ENCODE assay signal across 22 mouse cellular contexts in the genomic region with DNA sequence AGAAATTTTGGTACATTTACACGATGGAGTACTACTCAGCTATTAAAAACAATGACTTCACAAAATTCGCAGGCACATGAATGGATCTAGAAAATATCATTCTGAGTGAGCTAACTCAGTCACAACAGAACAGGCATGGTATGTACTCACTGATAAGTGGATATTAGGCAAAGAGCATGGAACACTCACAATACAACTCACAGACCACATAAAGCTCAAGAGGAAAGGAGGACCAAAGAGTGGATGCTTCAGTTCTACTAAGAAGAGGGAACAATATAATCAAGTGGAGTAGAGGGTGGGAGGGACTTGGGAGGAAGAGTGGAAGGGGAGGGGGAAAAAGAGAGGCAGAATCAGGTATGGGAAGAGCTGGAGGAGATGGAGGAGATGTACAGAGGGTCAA.
DNase-seq lines count a peak whose midpoint lies in the region; ATAC-seq and TF ChIP-seq lines count a peak whose summit lies in the region.
"Had no signal": no experiment of that assay in that cellular context is flagged by ENCODE, and none has a peak within 500 bp of the region (broad histone marks: within the 10 kb centered on the region; RNA-seq: fewer than 3 reads in every experiment).

No protein-coding gene starts in this region.

- H3K27ac ChIP-seq in lung, postnatal 0 days (ENCODE audit: low read length) = no peak overlapping the region
- H3K27ac ChIP-seq in midbrain, embryonic 11.5 days (ENCODE audit: low read depth, low read length) = no peak overlapping the region
- H3K27ac ChIP-seq in midbrain, embryonic 14.5 days (replicated peaks; ENCODE audit: low read depth, low read length) = no peak overlapping the region

- no peak overlapping the region for H3K9ac ChIP-seq in lung, postnatal 0 days (replicated peaks; ENCODE audit: low read depth)
- no peak overlapping the region for H3K9ac ChIP-seq in midbrain, embryonic 11.5 days (ENCODE audit: low read length)
- no peak overlapping the region for H3K9ac ChIP-seq in midbrain, embryonic 14.5 days (replicated peaks; ENCODE audit: low read length)

- no peak overlapping the region for H3K4me3 ChIP-seq in lung, postnatal 0 days (ENCODE audit: low read depth, low read length)
- no peak overlapping the region for H3K4me3 ChIP-seq in lung, adult 2 months (replicated peaks; ENCODE audit: extremely low read depth, low read depth, low read length)
- no peak overlapping the region for H3K4me3 ChIP-seq in midbrain, embryonic 11.5 days (ENCODE audit: low read depth, low read length)
- no peak overlapping the region for H3K4me3 ChIP-seq in midbrain, embryonic 14.5 days (replicated peaks; ENCODE audit: low read depth, low read length)

- peak; percentile 74 for DNase-seq in lung, postnatal 0 days (ENCODE audit: low spot score)
- no peak for DNase-seq in lung, adult 2 months
- DNase-seq in lung, postnatal 25 days (ENCODE audit: low spot score) = peak; percentile 14
- DNase-seq in lung, postnatal 14 days = no peak
- DNase-seq in lung, postnatal 36 days = peak; percentile 22
- no peak for DNase-seq in lung, postnatal 10 days
- DNase-seq in midbrain, embryonic 11.5 days (ENCODE audit: low spot score, missing footprints) = peak; percentile 12
- no peak for DNase-seq in midbrain, embryonic 14.5 days
- DNase-seq: adrenal gland, adult 2 months; adrenal gland, adult 8-10 months; adrenal gland, postnatal 10 days; adrenal gland, postnatal 14 days; adrenal gland, postnatal 25 days; adrenal gland, postnatal 36 days; B cell, adult 2 months; cerebellum, adult 11 months; cerebellum, adult 11-12 months had no signal

- peaks cover 3% of the 10 kb centered on the region; the same call in 1 of the 2 replicates for H3K4me1 ChIP-seq in lung, postnatal 0 days (ENCODE audit: insufficient read depth, low read depth, low read length)
- H3K4me1 ChIP-seq in lung, adult 2 months (ENCODE audit: control insufficient read depth, insufficient read depth, low read length) = peaks cover 2% of the 10 kb centered on the region; the same call in 1 of the 2 replicates
- H3K4me1 ChIP-seq in midbrain, embryonic 11.5 days (ENCODE audit: control insufficient read depth, insufficient read depth, low read length) = peaks cover 4% of the 10 kb centered on the region; the same call in 1 of the 2 replicates
- H3K4me1 ChIP-seq in midbrain, embryonic 14.5 days (ENCODE audit: control insufficient read depth, insufficient read depth, low read length) = 0 out of 2 replicates have a peak, but pooled peaks cover 3% of the 10 kb centered on the region

- 69% methylated on average over 2 of the region's 2 CpGs for WGBS in lung, postnatal 0 days
- WGBS in lung, adult 2 months = 58% methylated on average over 2 of the region's 2 CpGs
- 87% methylated on average over 2 of the region's 2 CpGs for WGBS in midbrain, embryonic 11.5 days
- WGBS in midbrain, embryonic 14.5 days = 91% methylated on average over 2 of the region's 2 CpGs

- no peak overlapping the region for H3K4me2 ChIP-seq in lung, postnatal 0 days (replicated peaks; ENCODE audit: low read depth, low read length)
- no peak overlapping the region for H3K4me2 ChIP-seq in midbrain, embryonic 11.5 days
- H3K4me2 ChIP-seq in midbrain, embryonic 14.5 days (ENCODE audit: low read length) = no peak overlapping the region

- H3K27me3 ChIP-seq in lung, postnatal 0 days (replicated peaks; ENCODE audit: insufficient read depth, low read length) = no peaks in the 10 kb centered on the region
- no peaks in the 10 kb centered on the region for H3K27me3 ChIP-seq in midbrain, embryonic 11.5 days (ENCODE audit: control insufficient read depth, insufficient read depth, low read length)
- H3K27me3 ChIP-seq in midbrain, embryonic 14.5 days (ENCODE audit: control insufficient read depth, insufficient read depth, low read length) = no peaks in the 10 kb centered on the region
- H3K27me3 ChIP-seq: CH12.LX, Patski had no signal

- TF ChIP-seq EP300 in lung, postnatal 0 days (IDR thresholded peaks at IDR 0.05) = peak; percentile 95

- TF ChIP-seq POLR2A in lung, adult 2 months (IDR thresholded peaks at IDR 0.05; ENCODE audit: borderline replicate concordance, extremely low read depth, low read depth, low read length) = no peak

- no peaks in the 10 kb centered on the region for H3K36me3 ChIP-seq in lung, postnatal 0 days (ENCODE audit: insufficient read depth, low read length)
- no peaks in the 10 kb centered on the region for H3K36me3 ChIP-seq in midbrain, embryonic 11.5 days (ENCODE audit: control insufficient read depth, insufficient read depth, low read length)
- H3K36me3 ChIP-seq in midbrain, embryonic 14.5 days (ENCODE audit: control insufficient read depth, insufficient read depth, low read length) = no peaks in the 10 kb centered on the region
- H3K36me3 ChIP-seq: G1E had no signal

- no peak for TF ChIP-seq CTCF in lung, postnatal 0 days (IDR thresholded peaks at IDR 0.05)
- no peak for TF ChIP-seq CTCF in lung, adult 2 months (IDR thresholded peaks at IDR 0.05; ENCODE audit: insufficient read depth, low read length)

- no peaks in the 10 kb centered on the region for H3K9me3 ChIP-seq in lung, postnatal 0 days (ENCODE audit: low read length)
- H3K9me3 ChIP-seq in midbrain, embryonic 11.5 days (ENCODE audit: control insufficient read depth, low read length) = no peaks in the 10 kb centered on the region
- H3K9me3 ChIP-seq in midbrain, embryonic 14.5 days (ENCODE audit: control insufficient read depth, low read length) = no peaks in the 10 kb centered on the region
- H3K9me3 ChIP-seq: G1E had no signal

- ATAC-seq in lung, postnatal 0 days = peak; percentile 85
- no peak for ATAC-seq in midbrain, embryonic 11.5 days (ENCODE audit: low FRiP score)
- no peak for ATAC-seq in midbrain, embryonic 14.5 days (ENCODE audit: low FRiP score, low TSS enrichment)
- ATAC-seq: activated CD4-positive, CD25-positive, alpha-beta regulatory T cell, adult 4 months; CD4-positive, CD25-positive, alpha-beta regulatory T cell, adult 4 months; Patski had no signal

Comparison
In these comparisons a context has a peak if more than half of its experiments do, and no peak if none do; other contexts are left out.
1. DNase-seq: peak in lung, postnatal 0 days (single experiment), lung, postnatal 25 days (single experiment), lung, postnatal 36 days (single experiment) and midbrain, embryonic 11.5 days (single experiment); none in lung, adult 2 months (single experiment), lung, postnatal 14 days (single experiment), lung, postnatal 10 days (single experiment) and midbrain, embryonic 14.5 days (single experiment).